Mouse (Mus musculus) urinary bladder, postnatal 36 days (tissue): Measurements from ENCODE around the gene Ntn1.

ENCODE experiments used
- DNase-seq, 2 experiments: peaks; one replicate each; pipeline ENCODE4 v3.0.0; 2022; ENCODE audit warnings: low spot score in 2 of 2, mixed read lengths in 1 of 2

Ntn1 gene

GRCm38 (mm10) chr11:68270730-68271467 is 129.7 kb downstream of the Ntn1 start:
- no peak for DNase-seq

GRCm38 (mm10) chr11:68264276-68264675 is 136.3 kb downstream of the Ntn1 start:
- DNase-seq = no peak

DNA sequence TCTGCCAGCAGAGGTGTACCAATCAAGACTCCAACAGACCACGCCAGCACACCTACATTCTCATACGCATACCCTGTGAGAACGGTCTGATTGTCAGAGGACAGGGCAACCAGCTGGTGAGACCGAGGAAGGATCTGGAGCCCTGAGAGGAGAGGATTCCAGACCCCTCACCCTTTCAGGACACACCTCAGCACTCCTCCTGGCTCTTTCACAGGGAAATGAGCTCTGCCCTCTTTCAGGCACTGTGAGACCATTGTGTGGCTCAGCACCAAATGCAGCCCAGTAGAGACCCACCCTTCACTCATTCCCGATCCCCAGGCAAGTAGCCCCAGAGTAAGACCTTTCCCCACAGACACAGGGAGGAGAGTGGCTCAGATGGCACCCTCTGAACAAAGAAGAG is 137.5 kb downstream of the Ntn1 start:
- DNase-seq = no peak

- no peak for DNase-seq
Measured at GRCm38 (mm10) chr11:68261162-68261892, 139.3 kb downstream of the Ntn1 start.

DNA sequence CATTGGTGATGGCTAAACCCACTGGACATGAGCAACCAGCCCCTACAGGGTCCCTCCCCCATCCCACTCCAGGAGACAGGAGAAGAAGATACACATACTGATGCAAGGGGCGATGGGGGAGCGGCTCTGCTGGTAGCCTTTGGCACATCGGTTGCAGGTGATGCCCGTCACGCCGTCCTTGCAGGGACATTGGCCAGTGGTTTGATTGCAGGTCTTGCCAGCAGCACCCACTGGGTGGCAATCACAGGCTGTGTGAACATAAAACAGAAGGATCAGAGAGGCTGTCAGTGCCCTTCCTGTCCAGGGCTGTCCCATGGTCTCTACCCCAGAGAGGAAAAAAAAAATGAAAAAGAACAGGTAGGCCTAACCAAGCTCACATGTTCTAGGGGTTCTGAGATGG is 140.2 kb downstream of the Ntn1 start:
- no peak for DNase-seq

GRCm38 (mm10) chr11:68258498-68258897 is 142.1 kb downstream of the Ntn1 start:
- DNase-seq = no peak

DNA sequence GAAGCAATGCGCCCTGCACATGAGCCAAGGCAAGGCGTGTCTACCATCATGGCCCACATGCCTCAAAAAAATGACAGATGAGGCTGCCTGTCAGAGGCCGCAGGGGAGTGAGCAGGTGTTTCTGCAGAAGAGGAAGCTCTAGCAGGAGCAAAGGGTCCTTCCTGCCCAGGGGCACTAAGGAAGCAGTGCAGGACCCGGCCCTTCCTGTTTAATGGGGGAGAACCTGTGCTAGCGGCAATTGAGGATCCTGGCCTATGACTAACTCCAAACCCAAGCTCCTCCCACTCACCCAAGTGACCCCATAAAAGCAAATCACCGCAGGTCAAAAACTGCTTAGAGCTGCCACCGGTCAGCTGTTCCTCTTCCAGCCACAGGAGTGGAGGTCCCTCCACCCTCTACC is 147.1 kb downstream of the Ntn1 start:
- DNase-seq = no peak

DNA sequence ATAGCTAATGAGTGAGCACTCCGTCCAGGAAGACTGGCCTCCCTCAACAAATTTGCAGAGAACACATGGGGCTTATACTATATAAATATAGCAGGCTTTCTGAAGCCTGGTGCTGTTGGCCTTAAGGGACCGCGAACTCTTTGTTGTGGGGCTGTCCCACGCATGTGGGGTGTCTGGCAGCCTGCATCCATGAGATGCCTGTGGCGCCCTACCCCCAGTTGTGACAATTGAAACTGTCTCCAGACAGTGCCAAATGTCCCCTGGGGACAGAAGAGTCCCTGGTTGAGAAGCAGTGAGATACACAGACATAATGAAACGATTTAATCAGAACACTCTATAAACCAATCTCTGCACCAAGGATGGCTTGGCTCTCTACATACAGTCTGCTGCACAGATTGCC is 150.5 kb downstream of the Ntn1 start:
- DNase-seq = no peak

- DNase-seq = no peak
Measured at GRCm38 (mm10) chr11:68247897-68248296, 152.7 kb downstream of the Ntn1 start.

DNA sequence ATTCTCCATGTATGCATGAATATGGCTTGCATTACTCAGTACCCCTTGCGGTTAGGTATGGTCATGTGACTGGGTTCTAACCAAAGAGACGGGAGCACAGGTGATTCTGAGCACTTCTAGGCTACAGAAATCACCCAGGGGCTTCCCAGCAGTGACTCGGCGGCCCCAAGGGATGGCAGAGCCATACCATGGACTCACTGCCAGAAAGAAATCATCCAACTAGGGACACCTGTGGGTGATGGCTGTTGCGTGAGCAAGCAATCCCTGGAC is 155.7 kb downstream of the Ntn1 start:
- DNase-seq = no peak

DNA sequence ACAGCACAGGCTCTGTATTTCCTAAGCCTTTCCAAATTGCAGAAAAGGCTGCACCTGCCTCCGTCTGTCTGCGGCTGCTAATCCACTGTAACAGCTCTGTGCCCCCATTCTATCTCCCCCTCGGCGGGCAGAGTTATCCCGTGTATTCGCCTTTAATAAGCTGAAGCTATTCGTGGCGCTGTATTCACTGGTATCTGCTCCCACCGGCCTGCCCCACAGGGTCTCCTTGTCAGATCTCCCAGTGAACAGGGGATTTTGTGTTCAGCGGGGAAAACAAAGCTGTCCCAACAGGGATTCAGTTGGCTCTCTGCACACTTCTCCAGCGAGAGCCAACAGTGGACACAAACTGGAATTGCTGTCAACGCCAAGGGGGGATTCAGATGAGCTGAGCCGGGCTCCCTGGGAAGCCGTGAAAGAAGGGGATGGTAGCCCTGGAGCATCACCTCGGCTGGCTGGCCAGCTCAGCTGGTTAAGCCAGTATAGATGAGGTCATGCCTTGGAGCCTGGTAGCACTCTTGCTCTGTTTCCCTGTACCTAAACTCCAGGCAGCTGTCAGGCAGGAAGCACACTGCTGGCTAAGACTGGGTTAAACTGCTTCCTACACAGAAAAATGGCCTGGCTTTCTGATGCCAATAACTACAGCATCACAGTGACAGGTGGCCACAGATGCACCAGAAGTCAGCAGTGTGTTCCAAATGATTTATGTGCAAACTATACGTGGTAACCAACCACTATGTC is 156.2 kb downstream of the Ntn1 start:
- no peak for DNase-seq

DNA sequence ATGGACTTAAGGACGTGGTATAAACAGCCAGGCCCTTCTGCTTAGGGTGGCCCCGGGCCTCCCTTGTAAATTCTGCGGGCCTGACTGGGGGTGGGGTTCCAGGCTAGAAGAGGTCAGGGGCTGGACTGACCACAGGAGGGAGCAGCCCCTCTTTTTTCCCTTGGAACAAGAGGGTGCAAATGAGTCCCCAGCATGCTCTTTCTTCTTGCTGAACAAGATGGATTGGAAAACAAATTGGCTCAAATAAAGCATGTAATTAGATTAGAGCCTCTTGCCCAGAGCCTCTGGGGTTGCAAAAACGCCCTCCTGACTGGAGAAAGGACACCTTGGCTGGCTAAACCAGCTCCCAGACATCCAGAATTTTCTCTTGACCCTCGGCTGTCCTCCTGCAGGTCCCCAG is 160.9 kb downstream of the Ntn1 start:
- no peak for DNase-seq

- no peak for DNase-seq
Measured at GRCm38 (mm10) chr11:68233469-68233965, 167.1 kb downstream of the Ntn1 start.

DNA sequence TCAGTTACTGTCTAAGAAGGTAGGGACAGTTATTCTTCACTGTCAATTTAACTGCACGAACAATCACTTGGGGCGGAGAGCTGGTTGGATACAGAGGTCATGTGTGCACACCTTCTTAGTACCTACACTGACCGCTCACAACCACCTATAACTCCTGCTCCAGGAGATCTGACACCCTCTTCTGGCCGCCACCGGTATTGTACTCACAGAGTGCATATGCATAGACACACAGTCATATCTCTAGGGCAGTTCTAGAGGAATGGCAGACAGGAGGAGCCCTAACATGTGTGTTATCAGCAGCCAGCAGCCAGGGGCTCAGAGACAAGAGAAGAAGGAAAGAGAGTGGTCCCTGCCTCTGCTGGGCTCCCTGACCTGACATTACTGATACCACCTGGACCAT is 169.1 kb downstream of the Ntn1 start:
- DNase-seq = no peak

- DNase-seq = peak in 1 of 2 experiments; percentile 43
Measured at GRCm38 (mm10) chr11:68228941-68229665, 171.5 kb downstream of the Ntn1 start.

GRCm38 (mm10) chr11:68227837-68228236 is 172.8 kb downstream of the Ntn1 start:
- no peak for DNase-seq

DNA sequence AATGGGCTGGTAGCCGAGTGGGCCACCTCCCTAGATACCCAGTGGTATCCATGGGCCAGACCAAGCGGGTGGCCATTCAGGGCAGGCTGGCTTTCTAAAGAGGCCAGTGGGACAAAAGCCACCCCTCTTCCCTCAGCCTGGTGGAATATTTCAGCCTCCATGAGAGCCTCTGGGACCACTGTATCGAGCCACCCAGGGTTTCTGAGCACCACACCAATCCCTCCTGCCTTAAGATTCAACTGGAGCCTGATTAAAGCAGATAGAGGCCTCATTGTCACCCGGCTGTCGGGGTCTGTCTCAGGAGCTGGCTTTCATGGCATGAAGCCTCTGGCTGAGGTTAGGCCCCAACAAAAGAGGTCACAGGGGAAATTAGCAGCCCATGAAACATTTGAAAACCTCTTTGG is 174.0 kb downstream of the Ntn1 start:
- DNase-seq = no peak

- no peak for DNase-seq
Measured at GRCm38 (mm10) chr11:68223143-68223542, 177.5 kb downstream of the Ntn1 start.

DNA sequence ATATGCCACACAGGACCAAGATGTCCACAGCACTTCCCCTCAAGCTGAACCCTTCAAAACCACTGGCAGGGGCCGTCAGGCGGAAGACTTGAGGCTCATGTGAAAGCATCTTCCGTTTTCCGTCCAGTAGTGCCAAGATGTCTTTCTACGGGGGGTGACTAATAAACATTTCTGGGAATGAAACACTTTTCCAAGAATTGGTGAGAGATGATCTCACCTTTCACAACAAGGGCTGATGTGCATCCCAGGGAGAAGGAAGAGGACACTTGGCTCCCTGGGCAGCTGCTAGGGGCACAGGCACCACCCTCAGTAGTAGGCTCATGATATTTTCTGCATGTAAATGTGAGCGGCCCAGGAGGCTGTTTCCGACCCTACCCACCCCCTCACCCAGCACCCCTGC is 178.4 kb downstream of the Ntn1 start:
- DNase-seq = no peak

- no peak for DNase-seq
Measured at GRCm38 (mm10) chr11:68220733-68221132, 179.9 kb downstream of the Ntn1 start.

DNA sequence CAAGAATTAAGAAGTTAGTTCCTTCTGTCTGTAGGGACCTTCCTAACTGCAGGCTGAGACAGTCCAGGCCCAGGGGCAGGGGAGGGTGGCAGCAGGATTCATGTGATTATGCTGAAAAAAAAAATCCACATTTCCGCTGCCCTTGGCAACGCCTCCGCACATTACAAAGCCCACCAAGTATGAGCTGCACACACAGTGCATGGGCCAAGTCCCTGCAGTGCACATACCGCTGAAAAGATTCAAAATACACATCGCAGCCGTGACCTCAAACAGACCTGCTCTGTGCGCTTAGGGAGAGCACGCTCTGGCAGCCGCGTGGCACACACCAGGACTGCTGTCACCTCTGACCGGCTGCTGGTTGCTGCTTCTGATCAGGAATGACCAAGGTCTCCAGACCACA is 184.6 kb downstream of the Ntn1 start:
- no peak for DNase-seq
